Mouse (Mus musculus) thymus, postnatal 10 days (tissue): Measurements from ENCODE around the gene Hist1h1e.
A peak's percentile ranks its signal among the peaks of the same experiment; 100 is the strongest.

Source experiments
- DNase-seq, 2 experiments: peaks; one replicate each; pipeline ENCODE4 v3.0.0; 2021; ENCODE audit warnings: low spot score in 2 of 2

The Hist1h1e gene

GRCm38 (mm10) chr13:23622175-23622671, at the start of gene Hist1h1e:
TSS of gene Hist1h1e (minus strand) at chr13:23622558.
- DNase-seq: peak; percentile 87

- no peak for DNase-seq
Measured at GRCm38 (mm10) chr13:23662536-23662935, 40.2 kb upstream of the Hist1h1e start.

- no peak for DNase-seq
Measured at GRCm38 (mm10) chr13:23659636-23660366, 37.4 kb upstream of the Hist1h1e start.

- DNase-seq: peak in 1 of 2 experiments; percentile 15
Measured at GRCm38 (mm10) chr13:23630653-23631052, 8.3 kb upstream of the Hist1h1e start.

GRCm38 (mm10) chr13:23622861-23623450, 598 bp upstream of the Hist1h1e start:
- peak in 1 of 2 experiments; percentile 22 for DNase-seq

- peak; percentile 65 to 67 for DNase-seq
Measured at GRCm38 (mm10) chr13:23621532-23622174, 705 bp downstream of the Hist1h1e start.

GRCm38 (mm10) chr13:23620733-23621531, 1.4 kb downstream of the Hist1h1e start, which contains the start of gene Hist1h2be:
TSS of gene Hist1h2be (minus strand) at chr13:23621124.
- DNase-seq: peak; percentile 57 to 63

- no peak for DNase-seq
Measured at GRCm38 (mm10) chr13:23620056-23620732, 2.2 kb downstream of the Hist1h1e start.

- DNase-seq: no peak
Measured at GRCm38 (mm10) chr13:23611638-23612037, 10.7 kb downstream of the Hist1h1e start.

- DNase-seq: no peak
Measured at GRCm38 (mm10) chr13:23610393-23610792, 12.0 kb downstream of the Hist1h1e start.

GRCm38 (mm10) chr13:23609844-23610243, 12.5 kb downstream of the Hist1h1e start:
- DNase-seq: no peak

GRCm38 (mm10) chr13:23609209-23609608, 13.1 kb downstream of the Hist1h1e start:
- DNase-seq: no peak

- DNase-seq: no peak
Measured at GRCm38 (mm10) chr13:23605052-23605451, 17.3 kb downstream of the Hist1h1e start.

GRCm38 (mm10) chr13:23604452-23604851, 17.9 kb downstream of the Hist1h1e start:
- no peak for DNase-seq

GRCm38 (mm10) chr13:23603182-23603699, 19.1 kb downstream of the Hist1h1e start:
- DNase-seq: no peak

GRCm38 (mm10) chr13:23597957-23598356, 24.4 kb downstream of the Hist1h1e start:
- DNase-seq: peak; percentile 57 to 86

- no peak for DNase-seq
Measured at GRCm38 (mm10) chr13:23595622-23596372, 26.6 kb downstream of the Hist1h1e start.

GRCm38 (mm10) chr13:23595185-23595584, 27.2 kb downstream of the Hist1h1e start:
- DNase-seq: no peak

- no peak for DNase-seq
Measured at GRCm38 (mm10) chr13:23593051-23593770, 29.1 kb downstream of the Hist1h1e start.
